Mouse (Mus musculus): Measurements from ENCODE around the gene Abcb9. TPM values are rescaled to one million over a fixed set of nuclear protein-coding genes. Genes with fewer than 3 reads are reported as not detected.

Gene Abcb9
- polyA plus RNA-seq, 1 experiment from 2014 or later, result 6.7 TPM

DNA sequence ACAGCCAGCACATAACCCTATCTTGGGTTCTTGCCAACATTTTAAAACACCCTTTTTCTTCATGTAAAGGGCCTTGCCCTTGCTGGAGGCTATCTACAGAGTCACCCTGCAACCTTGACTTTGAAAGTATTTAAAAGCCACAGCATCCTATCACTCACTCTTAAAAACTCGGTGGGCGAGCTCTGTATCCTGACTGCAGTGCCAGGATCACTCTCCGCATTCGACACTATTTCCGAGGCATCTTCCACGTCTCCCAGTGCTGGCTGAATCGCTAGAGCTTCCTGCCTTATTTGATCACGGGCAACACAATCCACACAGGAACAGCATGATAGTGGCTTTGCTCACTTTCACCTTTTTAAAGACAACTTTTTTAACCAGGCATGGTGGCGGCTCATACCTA is 77.7 kb downstream of the Abcb9 start:
- Histone ChIP-seq H3K27ac (ENCODE audit: low read length) (peak overlapping the region; percentile 1; the same call in 1 of the 2 replicates), H3K36me3 (ENCODE audit: control insufficient read depth, insufficient read depth) (0 out of 2 replicates have a peak, but pooled peaks cover 2% of the 10 kb centered on the region), H3K4me1 (ENCODE audit: control insufficient read depth, low read depth, low read length) (peaks cover 88% of the 10 kb centered on the region), H3K27me3 (ENCODE audit: control insufficient read depth, insufficient read depth, low read depth, low read length) (no peaks in the 10 kb centered on the region), H3K4me3 (ENCODE audit: low read depth, low read length) (no peak overlapping the region), H3K9me3 (replicated peaks; ENCODE audit: control insufficient read depth, low read length) (no peaks in the 10 kb centered on the region), H3K4me2 (ENCODE audit: low read depth, low read length) (no peak overlapping the region), H3K9ac (ENCODE audit: low read depth, low read length) (no peak overlapping the region)
- WGBS (ENCODE audit: insufficient replicate concordance), result 59% methylated on average over 9 of the region's 9 CpGs
- no peak for ATAC-seq (ENCODE audit: low read depth)

- Histone ChIP-seq H3K9ac (ENCODE audit: low read depth, low read length) (no peak overlapping the region), H3K27ac (ENCODE audit: low read length) (no peak overlapping the region), H3K27me3 (ENCODE audit: control insufficient read depth, insufficient read depth, low read depth, low read length) (no peaks in the 10 kb centered on the region), H3K36me3 (ENCODE audit: control insufficient read depth, insufficient read depth) (0 out of 2 replicates have a peak, but pooled peaks cover 2% of the 10 kb centered on the region), H3K4me3 (ENCODE audit: low read depth, low read length) (no peak overlapping the region), H3K9me3 (replicated peaks; ENCODE audit: control insufficient read depth, low read length) (no peaks in the 10 kb centered on the region), H3K4me1 (ENCODE audit: control insufficient read depth, low read depth, low read length) (peaks cover 91% of the 10 kb centered on the region), H3K4me2 (ENCODE audit: low read depth, low read length) (no peak overlapping the region)
- 65% methylated on average over 7 of the region's 7 CpGs for WGBS (ENCODE audit: insufficient replicate concordance)
- no peak for ATAC-seq (ENCODE audit: low read depth)
Observed at GRCm38 (mm10) chr5:124016291-124016821, 79.2 kb downstream of the Abcb9 start.

GRCm38 (mm10) chr5:124015727-124016126 is 79.9 kb downstream of the Abcb9 start:
- no peak overlapping the region for H3K9ac ChIP-seq (ENCODE audit: low read depth, low read length)
- H3K4me3 ChIP-seq (ENCODE audit: low read depth, low read length), result no peak overlapping the region
- 0 out of 2 replicates have a peak, but pooled peaks cover 2% of the 10 kb centered on the region for H3K36me3 ChIP-seq (ENCODE audit: control insufficient read depth, insufficient read depth)
- peaks cover 91% of the 10 kb centered on the region for H3K4me1 ChIP-seq (ENCODE audit: control insufficient read depth, low read depth, low read length)
- H3K27me3 ChIP-seq (ENCODE audit: control insufficient read depth, insufficient read depth, low read depth, low read length), result no peaks in the 10 kb centered on the region
- H3K4me2 ChIP-seq (ENCODE audit: low read depth, low read length), result no peak overlapping the region
- 67% methylated on average over 2 of the region's 2 CpGs for WGBS (ENCODE audit: insufficient replicate concordance)
- H3K27ac ChIP-seq (ENCODE audit: low read length), result no peak overlapping the region
- ATAC-seq (ENCODE audit: low read depth), result no peak
- no peaks in the 10 kb centered on the region for H3K9me3 ChIP-seq (replicated peaks; ENCODE audit: control insufficient read depth, low read length)

- Histone ChIP-seq H3K36me3 (ENCODE audit: control insufficient read depth, insufficient read depth) (peaks cover under 1% of the 10 kb centered on the region; the same call in 1 of the 2 replicates), H3K4me1 (ENCODE audit: control insufficient read depth, low read depth, low read length) (peaks cover 92% of the 10 kb centered on the region), H3K27me3 (ENCODE audit: control insufficient read depth, insufficient read depth, low read depth, low read length) (no peaks in the 10 kb centered on the region), H3K9ac (ENCODE audit: low read depth, low read length) (no peak overlapping the region), H3K4me3 (ENCODE audit: low read depth, low read length) (no peak overlapping the region), H3K27ac (ENCODE audit: low read length) (0 out of 2 replicates have a peak overlapping the region, but pooled peaks have one; percentile 21), H3K4me2 (ENCODE audit: low read depth, low read length) (no peak overlapping the region), H3K9me3 (replicated peaks; ENCODE audit: control insufficient read depth, low read length) (no peaks in the 10 kb centered on the region)
- no peak for ATAC-seq (ENCODE audit: low read depth)
- 48% methylated on average over 11 of the region's 11 CpGs for WGBS (ENCODE audit: insufficient replicate concordance)
Observed at GRCm38 (mm10) chr5:124014791-124015251, 80.8 kb downstream of the Abcb9 start.

DNA sequence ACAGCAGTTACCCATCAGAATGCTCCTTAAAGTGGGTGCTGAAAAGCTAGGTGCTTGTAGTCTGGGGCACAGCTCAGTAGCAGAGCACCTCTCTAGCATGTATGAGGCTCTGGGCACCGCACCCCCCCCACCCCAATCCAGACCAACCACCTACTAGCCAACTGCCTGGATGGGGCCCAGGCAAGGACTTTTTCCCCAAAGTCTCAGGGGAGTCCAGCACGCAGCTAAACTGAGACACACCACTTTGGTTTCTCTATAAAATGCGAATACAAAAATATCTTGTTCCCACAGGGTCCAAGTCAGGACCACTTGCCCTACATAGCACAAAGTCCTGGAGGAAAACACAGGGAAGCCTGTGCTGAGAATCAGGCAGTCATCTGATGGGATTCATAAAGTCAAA is 81.4 kb downstream of the Abcb9 start:
- H3K9me3 ChIP-seq (replicated peaks; ENCODE audit: control insufficient read depth, low read length), result no peaks in the 10 kb centered on the region
- no peak overlapping the region for H3K4me3 ChIP-seq (ENCODE audit: low read depth, low read length)
- ATAC-seq (ENCODE audit: low read depth), result no peak
- H3K36me3 ChIP-seq (ENCODE audit: control insufficient read depth, insufficient read depth), result peaks cover 4% of the 10 kb centered on the region; the same call in 1 of the 2 replicates
- no peak overlapping the region for H3K9ac ChIP-seq (ENCODE audit: low read depth, low read length)
- peaks cover 90% of the 10 kb centered on the region for H3K4me1 ChIP-seq (ENCODE audit: control insufficient read depth, low read depth, low read length)
- no peaks in the 10 kb centered on the region for H3K27me3 ChIP-seq (ENCODE audit: control insufficient read depth, insufficient read depth, low read depth, low read length)
- no peak overlapping the region for H3K27ac ChIP-seq (ENCODE audit: low read length)
- no peak overlapping the region for H3K4me2 ChIP-seq (ENCODE audit: low read depth, low read length)
- WGBS (ENCODE audit: insufficient replicate concordance), result 75% methylated on average over 3 of the region's 3 CpGs

DNA sequence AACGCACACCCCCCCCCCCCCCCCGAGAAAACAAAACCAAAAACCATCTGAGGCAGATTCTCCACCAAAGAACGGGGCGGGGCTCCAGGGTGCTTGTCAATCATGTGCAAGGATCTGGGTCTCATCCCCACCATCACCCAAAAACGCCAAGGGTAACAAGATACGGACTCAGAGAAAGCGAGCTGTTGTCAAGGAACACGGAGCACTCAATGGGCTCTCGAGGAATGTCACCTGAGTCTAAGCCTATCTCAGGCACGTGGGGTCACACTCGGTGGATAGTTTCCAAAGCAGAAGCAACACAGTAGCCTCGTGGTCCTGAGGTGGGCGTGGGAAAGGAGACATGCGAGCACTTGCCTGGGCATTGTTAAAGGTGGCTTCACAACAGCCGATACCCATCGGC is 81.9 kb downstream of the Abcb9 start:
- WGBS (ENCODE audit: insufficient replicate concordance), result 67% methylated on average over 16 of the region's 16 CpGs
- no peaks in the 10 kb centered on the region for H3K9me3 ChIP-seq (replicated peaks; ENCODE audit: control insufficient read depth, low read length)
- no peak overlapping the region for H3K27ac ChIP-seq (ENCODE audit: low read length)
- no peak for ATAC-seq (ENCODE audit: low read depth)
- H3K36me3 ChIP-seq (ENCODE audit: control insufficient read depth, insufficient read depth), result peaks cover 7% of the 10 kb centered on the region
- H3K4me3 ChIP-seq (ENCODE audit: low read depth, low read length), result no peak overlapping the region
- H3K4me2 ChIP-seq (ENCODE audit: low read depth, low read length), result no peak overlapping the region
- peaks cover 86% of the 10 kb centered on the region for H3K4me1 ChIP-seq (ENCODE audit: control insufficient read depth, low read depth, low read length)
- no peaks in the 10 kb centered on the region for H3K27me3 ChIP-seq (ENCODE audit: control insufficient read depth, insufficient read depth, low read depth, low read length)
- no peak overlapping the region for H3K9ac ChIP-seq (ENCODE audit: low read depth, low read length)

GRCm38 (mm10) chr5:124012885-124013284 is 82.7 kb downstream of the Abcb9 start:
- Histone ChIP-seq H3K27me3 (ENCODE audit: control insufficient read depth, insufficient read depth, low read depth, low read length) (no peaks in the 10 kb centered on the region), H3K27ac (ENCODE audit: low read length) (peak overlapping the region; percentile 8; the same call in 1 of the 2 replicates), H3K4me2 (ENCODE audit: low read depth, low read length) (no peak overlapping the region), H3K36me3 (ENCODE audit: control insufficient read depth, insufficient read depth) (peaks cover 16% of the 10 kb centered on the region), H3K4me3 (ENCODE audit: low read depth, low read length) (no peak overlapping the region), H3K9ac (ENCODE audit: low read depth, low read length) (no peak overlapping the region), H3K9me3 (replicated peaks; ENCODE audit: control insufficient read depth, low read length) (no peaks in the 10 kb centered on the region), H3K4me1 (ENCODE audit: control insufficient read depth, low read depth, low read length) (peaks cover 78% of the 10 kb centered on the region)
- 23% methylated on average over 10 of the region's 10 CpGs for WGBS (ENCODE audit: insufficient replicate concordance)
- ATAC-seq (ENCODE audit: low read depth), result no peak

GRCm38 (mm10) chr5:124011927-124012326 is 83.7 kb downstream of the Abcb9 start:
- Histone ChIP-seq H3K36me3 (ENCODE audit: control insufficient read depth, insufficient read depth) (peaks cover 25% of the 10 kb centered on the region), H3K27me3 (ENCODE audit: control insufficient read depth, insufficient read depth, low read depth, low read length) (no peaks in the 10 kb centered on the region), H3K9ac (ENCODE audit: low read depth, low read length) (peak overlapping the region; percentile 31), H3K4me2 (ENCODE audit: low read depth, low read length) (peak overlapping the region; percentile 63; the same call in 1 of the 2 replicates), H3K4me1 (ENCODE audit: control insufficient read depth, low read depth, low read length) (peaks cover 68% of the 10 kb centered on the region), H3K27ac (ENCODE audit: low read length) (peak overlapping the region; percentile 88), H3K4me3 (ENCODE audit: low read depth, low read length) (no peak overlapping the region), H3K9me3 (replicated peaks; ENCODE audit: control insufficient read depth, low read length) (no peaks in the 10 kb centered on the region)
- WGBS (ENCODE audit: insufficient replicate concordance), result 20% methylated on average over 8 of the region's 8 CpGs
- no peak for ATAC-seq (ENCODE audit: low read depth)

Data from liver, embryonic 16.5 days (tissue).